Mouse (Mus musculus) sigmoid colon, adult 10 weeks (tissue): ENCODE results near the gene Gm10972. TPM values are rescaled to one million over a fixed set of nuclear protein-coding genes. Genes with fewer than 3 reads are reported as not detected.

Experiments used
- polyA plus RNA-seq: library from polyadenylated mRNA; stranded (reverse); fragments of 350-450 nt; fragmentation: Illumina TruSeq; extraction: RNeasy Lipid Tissue Mini Kit (QIAGEN cat#74804); gene quantifications from one replicate; pipeline ENCODE4 v1.2.3, GENCODE M21; 2014; ENCODE audit warnings: low read depth, low replicate concordance

The Gm10972 gene
- polyA plus RNA-seq: not detected

DNA sequence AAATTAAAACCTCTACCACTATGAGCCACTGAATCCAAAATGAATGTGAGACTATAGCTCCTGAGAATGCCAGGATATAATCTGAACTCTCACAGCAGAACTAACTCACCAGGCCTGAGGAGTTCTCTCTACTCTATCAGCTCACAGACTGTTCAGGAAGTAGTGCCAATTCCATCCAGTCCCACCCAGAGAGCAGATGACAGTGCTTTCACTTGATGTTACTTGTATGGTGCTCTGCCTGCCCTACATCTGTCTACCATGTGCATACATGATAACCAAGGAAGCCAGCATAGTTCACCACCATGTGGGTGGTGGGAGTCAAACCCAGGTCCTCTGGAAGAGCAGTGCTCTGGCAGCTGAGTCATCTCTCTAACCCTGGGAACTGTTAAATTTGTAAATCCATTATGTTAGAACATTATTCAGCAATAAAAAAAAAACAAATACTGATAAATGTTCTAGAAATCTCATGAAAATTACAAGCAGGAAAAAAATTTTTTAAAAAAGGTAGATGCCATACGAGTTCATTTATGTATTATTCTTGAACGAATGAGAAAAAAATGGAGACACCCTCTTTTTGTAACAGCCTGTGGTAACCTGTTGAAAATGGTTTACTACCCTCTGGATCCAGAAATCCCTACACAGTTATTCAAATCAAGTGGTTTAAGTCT, at the start of gene Gm10972:
Gene Gm10972, plus strand, starts transcription at position 618 of the 668 bp plus-strand sequence.

DNA sequence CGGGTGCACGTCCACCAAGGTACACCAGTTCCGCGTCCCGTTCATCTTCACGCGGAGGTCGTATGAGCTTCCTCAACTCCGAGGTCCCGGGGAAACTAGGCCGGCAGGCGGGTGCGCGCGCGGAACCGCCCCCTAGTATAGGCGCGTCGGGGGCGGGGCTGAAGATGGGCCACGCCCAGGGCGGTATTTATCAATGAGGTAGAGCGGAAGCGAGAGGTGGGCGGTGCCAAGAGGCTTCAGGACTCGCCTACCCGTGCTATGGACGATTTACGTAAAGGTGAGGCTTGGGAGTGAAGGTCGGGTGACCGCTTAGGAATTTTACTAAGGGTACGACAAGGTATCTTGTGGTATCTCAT, 15.8 kb downstream of the Gm10972 start, which contains the start of gene Tuft1:
Gene Tuft1, minus strand, starts transcription at position 133 of the 356 bp plus-strand sequence.

Other genes with a start within 250 kb of the Gm10972 start
- 0.38 TPM for gene Lingo4, start 244.6 kb upstream of the Gm10972 start, polyA plus RNA-seq
- gene Tdrkh, start 229.8 kb upstream of the Gm10972 start, polyA plus RNA-seq: 3.1 TPM
- gene Mrpl9, start 199.8 kb upstream of the Gm10972 start, polyA plus RNA-seq: 50.4 TPM
- 1.3 TPM for gene Oaz3, start 199.2 kb upstream of the Gm10972 start, polyA plus RNA-seq
- gene Celf3, start 164.8 kb upstream of the Gm10972 start, polyA plus RNA-seq: 0.69 TPM
- 3.2 TPM for gene Riiad1, start 162.8 kb upstream of the Gm10972 start, polyA plus RNA-seq
- 47.7 TPM for gene Snx27, start 60.4 kb upstream of the Gm10972 start, polyA plus RNA-seq
- gene Tuft1, start 15.8 kb downstream of the Gm10972 start, polyA plus RNA-seq: 22.5 TPM
- gene Selenbp2, start 50.4 kb downstream of the Gm10972 start, polyA plus RNA-seq: not detected
- gene Cgn, start 143.4 kb downstream of the Gm10972 start, polyA plus RNA-seq: 27.4 TPM
- 15.9 TPM for gene Pogz, start 194.5 kb downstream of the Gm10972 start, polyA plus RNA-seq
- gene Psmb4, start 243.8 kb downstream of the Gm10972 start, polyA plus RNA-seq: 47.9 TPM